ENCODE assay signal across 8 mouse cellular contexts in genomic region chrX:103980036-103980435, GRCm38 (mm10). TPM values are rescaled to one million over a fixed set of nuclear protein-coding genes. Genes with fewer than 3 reads are reported as not detected.
A peak's percentile ranks its signal among the peaks of the same experiment; 100 is the strongest.
DNase-seq lines count a peak whose midpoint lies in the region; ATAC-seq and TF ChIP-seq lines count a peak whose summit lies in the region.

No protein-coding gene starts in this region.

- H3K79me2 ChIP-seq in C2C12 (ENCODE audit: control insufficient read depth, insufficient read depth): peaks cover 61% of the 10 kb centered on the region

- H3K36me3 ChIP-seq in C2C12 (ENCODE audit: control insufficient read depth, insufficient read depth) (peaks cover 34% of the 10 kb centered on the region), ES-E14 (ENCODE audit: control insufficient read depth, insufficient read depth, low read length, poor library complexity, severe bottlenecking) (no peaks in the 10 kb centered on the region; the same call in 1 of the 2 replicates)
- H3K36me3 ChIP-seq in embryonic facial prominence, embryonic 11.5 days (replicated peaks; ENCODE audit: control insufficient read depth, insufficient read depth, low read depth, low read length): no peaks in the 10 kb centered on the region
- peaks cover 14% of the 10 kb centered on the region; the same call in 1 of the 2 replicates for H3K36me3 ChIP-seq in limb, embryonic 12.5 days
- H3K36me3 ChIP-seq in midbrain, embryonic 16.5 days (ENCODE audit: control insufficient read depth, insufficient read depth, low read length): no peaks in the 10 kb centered on the region

- no peak for ATAC-seq in embryonic facial prominence, embryonic 11.5 days (replicated peaks; ENCODE audit: insufficient number of reproducible peaks, low FRiP score, low TSS enrichment, low read depth)
- peak; percentile 30 to 31; a peak in 2 of 4 replicates for ATAC-seq in hematopoietic stem cell, adult 5-6 weeks (replicated peaks in 1 of 2; ENCODE audit: insufficient read depth in 1 of 2, low FRiP score in 2 of 2, low TSS enrichment in 1 of 2, low read depth in 1 of 2, poor library complexity in 2 of 2, severe bottlenecking in 2 of 2)
- ATAC-seq in limb, embryonic 12.5 days (ENCODE audit: insufficient number of reproducible peaks, insufficient read depth, low FRiP score, low TSS enrichment, low read depth): no peak
- no peak for ATAC-seq in midbrain, embryonic 16.5 days

- DNase-seq in ES-E14 (ENCODE audit: low read depth, low spot score): no peak
- peak; percentile 65 for DNase-seq in embryonic facial prominence, embryonic 11.5 days (ENCODE audit: low spot score)
- DNase-seq in layer of hippocampus, postnatal 25 days (ENCODE audit: extremely low spot score in 1 of 2, low spot score in 1 of 2): no peak
- DNase-seq in left cerebral cortex, adult 11 months (ENCODE audit: low spot score): no peak

- peaks cover 0 to 1% of the 10 kb centered on the region in 2 experiments; a peak in 1 of 4 replicates for H3K4me1 ChIP-seq in ES-E14 (ENCODE audit: control insufficient read depth in 2 of 2, insufficient read depth in 2 of 2, low read length in 2 of 2, poor library complexity in 1 of 2)
- H3K4me1 ChIP-seq in embryonic facial prominence, embryonic 11.5 days (ENCODE audit: control insufficient read depth, insufficient read depth, low read length): no peaks in the 10 kb centered on the region
- H3K4me1 ChIP-seq in limb, embryonic 12.5 days (replicated peaks): no peaks in the 10 kb centered on the region
- peaks cover 4% of the 10 kb centered on the region for H3K4me1 ChIP-seq in midbrain, embryonic 16.5 days (ENCODE audit: control insufficient read depth, insufficient read depth, low read length)

- peaks cover 52% of the 10 kb centered on the region for H3K79me3 ChIP-seq in C2C12 (ENCODE audit: low read depth)

- H3K27ac ChIP-seq in ES-E14 (ENCODE audit: insufficient read depth, low read depth, low read length, poor library complexity, severe bottlenecking): peak overlapping the region; percentile 96; the same call in 1 of the 2 replicates
- no peak overlapping the region for H3K27ac ChIP-seq in embryonic facial prominence, embryonic 11.5 days (replicated peaks; ENCODE audit: low read depth, low read length)
- peak overlapping the region; percentile 92 for H3K27ac ChIP-seq in limb, embryonic 12.5 days
- H3K27ac ChIP-seq in midbrain, embryonic 16.5 days (ENCODE audit: low read length): peak overlapping the region; percentile 5; the same call in 1 of the 2 replicates

- H3K9me3 ChIP-seq in ES-E14 (ENCODE audit: control insufficient read depth, insufficient read depth, low read depth, low read length): no peaks in the 10 kb centered on the region
- H3K9me3 ChIP-seq in embryonic facial prominence, embryonic 11.5 days (replicated peaks; ENCODE audit: control insufficient read depth, low read length): no peaks in the 10 kb centered on the region
- H3K9me3 ChIP-seq in limb, embryonic 12.5 days: no peaks in the 10 kb centered on the region
- H3K9me3 ChIP-seq in midbrain, embryonic 16.5 days (replicated peaks; ENCODE audit: control insufficient read depth, low read length, poor library complexity, severe bottlenecking): no peaks in the 10 kb centered on the region

- TF ChIP-seq CTCF in C2C12 (IDR thresholded peaks at IDR 0.05; ENCODE audit: control insufficient read depth, insufficient read depth, insufficient read length): no peak

- 8% methylated on average over 12 of the region's 12 CpGs for WGBS in embryonic facial prominence, embryonic 11.5 days
- WGBS in limb, embryonic 12.5 days: 17% methylated on average over 12 of the region's 12 CpGs
- WGBS in midbrain, embryonic 16.5 days: 16% methylated on average over 12 of the region's 12 CpGs

- peak overlapping the region; percentile 65 for H3K4me3 ChIP-seq in C2C12 (ENCODE audit: insufficient read depth, poor library complexity, severe bottlenecking)
- H3K4me3 ChIP-seq in ES-E14 (ENCODE audit: insufficient read depth in 1 of 2, low read depth in 1 of 2, low read length in 2 of 2, poor library complexity in 1 of 2, severe bottlenecking in 1 of 2): peak overlapping the region; percentile 82 to 99
- H3K4me3 ChIP-seq in embryonic facial prominence, embryonic 11.5 days (ENCODE audit: low read depth, low read length): peak overlapping the region; percentile 73
- H3K4me3 ChIP-seq in limb, embryonic 12.5 days (replicated peaks): peak overlapping the region; percentile 72
- H3K4me3 ChIP-seq in midbrain, embryonic 16.5 days (ENCODE audit: low read depth, low read length): peak overlapping the region; percentile 68

- peak overlapping the region; percentile 99 for H3K9ac ChIP-seq in ES-E14 (ENCODE audit: insufficient read depth, low read depth, low read length, poor library complexity, severe bottlenecking)
- peak overlapping the region; percentile 82 for H3K9ac ChIP-seq in embryonic facial prominence, embryonic 11.5 days (replicated peaks; ENCODE audit: low read length)
- H3K9ac ChIP-seq in limb, embryonic 12.5 days (replicated peaks): peak overlapping the region; percentile 87
- peak overlapping the region; percentile 78 for H3K9ac ChIP-seq in midbrain, embryonic 16.5 days (ENCODE audit: low read depth, low read length)

- H3ac ChIP-seq in C2C12 (ENCODE audit: control insufficient read depth, insufficient read length, low read depth): peak overlapping the region; percentile 49

- in situ Hi-C loops in ES-E14 (cut with MboI; ENCODE audit: low sequenced_read_pairs in 2 of 2, unreplicated experiment in 2 of 2): no loop called here

- peak overlapping the region; percentile 39 for H3K4me2 ChIP-seq in embryonic facial prominence, embryonic 11.5 days (ENCODE audit: low read depth, low read length)
- H3K4me2 ChIP-seq in limb, embryonic 12.5 days: peak overlapping the region; percentile 55
- peak overlapping the region; percentile 62 for H3K4me2 ChIP-seq in midbrain, embryonic 16.5 days (ENCODE audit: low read length)

- H3K27me3 ChIP-seq in C2C12 (ENCODE audit: control insufficient read depth, insufficient read depth, insufficient read length): no peaks in the 10 kb centered on the region
- H3K27me3 ChIP-seq in embryonic facial prominence, embryonic 11.5 days (ENCODE audit: control insufficient read depth, insufficient read depth, low read length): no peaks in the 10 kb centered on the region
- peaks cover 16% of the 10 kb centered on the region for H3K27me3 ChIP-seq in limb, embryonic 12.5 days
- peaks cover 9% of the 10 kb centered on the region for H3K27me3 ChIP-seq in midbrain, embryonic 16.5 days (ENCODE audit: control insufficient read depth, insufficient read depth, low read depth, low read length)

TF ChIP-seq in C2C12, 6 proteins besides CTCF, POLR2A, EP300 and RAD21:
- TF ChIP-seq MYOD1 (IDR thresholded peaks at IDR 0.05; ENCODE audit: control insufficient read depth, insufficient read length, low read depth): no peak
- no peak for TF ChIP-seq MAX (IDR thresholded peaks at IDR 0.05)
- no peak for TF ChIP-seq USF1 (IDR thresholded peaks at IDR 0.05; ENCODE audit: low read depth)
- TF ChIP-seq MYOG (IDR thresholded peaks at IDR 0.05; ENCODE audit: control insufficient read depth, extremely low read depth, insufficient read length): no peak
- no peak for TF ChIP-seq CEBPB (IDR thresholded peaks at IDR 0.05; ENCODE audit: low read depth)
- TF ChIP-seq FOSL1 (IDR thresholded peaks at IDR 0.05; ENCODE audit: insufficient read depth, low read length, poor library complexity, severe bottlenecking): no peak
TF ChIP-seq in C2C12: peak in this region for 0.

TF ChIP-seq in ES-E14, 5 proteins besides CTCF, POLR2A, EP300 and RAD21:
- TF ChIP-seq ZC3H11A (IDR thresholded peaks at IDR 0.05; ENCODE audit: borderline replicate concordance, low read depth, low read length): no peak
- peak; percentile 68 for TF ChIP-seq ZNF384 (IDR thresholded peaks at IDR 0.05; ENCODE audit: low read depth, low read length)

RNA-seq across cellular contexts. Expression of gene Rlim, which starts 1.0 kb away (rescaled TPM):
- 6.8 TPM for polyA plus RNA-seq in C2C12 (2012; fragmentation: generic; extraction: Trizol)
- 50.8 and 69.9 TPM in 2 replicates for total RNA-seq in ES-E14 (2012; rRNA removed)
- 40.1 and 43.1 TPM in 2 replicates for polyA plus RNA-seq in embryonic facial prominence, embryonic 11.5 days (2014; fragmentation: Nextera tagmentation; extraction: Ambion mirVana)
- total RNA-seq in hematopoietic stem cell, adult 5-6 weeks (2017): 166 and 170 TPM in 2 replicates
- 45.3 and 48.8 TPM in 2 replicates for polyA plus RNA-seq in limb, embryonic 12.5 days (2016; fragmentation: Nextera tagmentation; extraction: Ambion mirVana)
- polyA plus RNA-seq in midbrain, embryonic 16.5 days (2015; fragmentation: Nextera tagmentation; extraction: Ambion mirVana): 24.6 and 29.9 TPM in 2 replicates
- 10 to 100 TPM; 47.4 to 53.2 TPM for total RNA-seq in layer of hippocampus, postnatal 25 days (2021)

Comparison
In these comparisons a context has a peak if more than half of its experiments do, and no peak if none do; other contexts are left out.
1. ATAC-seq: peak in hematopoietic stem cell, adult 5-6 weeks (2 of 2); none in embryonic facial prominence, embryonic 11.5 days (single experiment), limb, embryonic 12.5 days (single experiment) and midbrain, embryonic 16.5 days (single experiment).
2. Peak in every context shown above with its lines, with median percentiles within 50 percentile points of each other: H3K4me3 ChIP-seq, H3K9ac ChIP-seq and H3K4me2 ChIP-seq.